Mouse (Mus musculus) myocyte (in vitro differentiated cells): ENCODE measurements around the gene Hrct1. TPM values are rescaled to one million over a fixed set of nuclear protein-coding genes. Genes with fewer than 3 reads are reported as not detected.

Source experiments
- H3K27me3 ChIP-seq: one replicate; pipeline ENCODE4 v1.6.1; 2011; ENCODE audit not compliant: control insufficient read depth, insufficient read depth, insufficient read length
- H3K36me3 ChIP-seq: one replicate; pipeline ENCODE4 v1.6.1; 2011; ENCODE audit not compliant: control insufficient read depth, insufficient read depth
- H3K4me2 ChIP-seq: one replicate; pipeline ENCODE4 v1.6.1; 2011; ENCODE audit warnings: low read depth, control low read depth
- H3K4me3 ChIP-seq: one replicate; pipeline ENCODE4 v1.5.1; 2011; ENCODE audit warnings: mild to moderate bottlenecking, control low read depth, moderate library complexity
- H3K79me2 ChIP-seq: one replicate; pipeline ENCODE4 v1.6.1; 2011; ENCODE audit not compliant: control insufficient read depth, insufficient read depth
- H3ac ChIP-seq: one replicate; pipeline ENCODE4 v1.6.1; 2011; ENCODE audit not compliant: control insufficient read depth, insufficient read length
- CEBPB ChIP-seq: IDR thresholded peaks from 2 replicates; pipeline ENCODE4 v1.6.1; 2011; ENCODE audit warnings: mild to moderate bottlenecking, moderate library complexity; ENCODE audit not compliant: poor library complexity, insufficient read depth, severe bottlenecking
- E2F4 ChIP-seq: IDR thresholded peaks from one replicate; pipeline ENCODE4 v1.6.1; 2011; ENCODE audit warnings: mild to moderate bottlenecking, control low read depth, moderate library complexity; ENCODE audit not compliant: insufficient read depth
- MAX ChIP-seq: IDR thresholded peaks from one replicate; pipeline ENCODE4 v1.6.1; 2011; ENCODE audit warnings: low read depth, mild to moderate bottlenecking, control low read depth
- MYOD1 ChIP-seq, 3 experiments: IDR thresholded peaks; one replicate each; pipeline ENCODE4 v1.6.1; 2011; ENCODE audit warnings: control low read depth in 2 of 3, low read depth in 2 of 3, mild to moderate bottlenecking in 2 of 3, moderate library complexity in 1 of 3; ENCODE audit not compliant: insufficient read length in 2 of 3, control insufficient read depth in 1 of 3
- MYOG ChIP-seq, 3 experiments: IDR thresholded peaks; one replicate each; pipeline ENCODE4 v1.6.1; 2011; ENCODE audit warnings: control low read depth in 2 of 3, low read depth in 2 of 3, mild to moderate bottlenecking in 2 of 3; ENCODE audit not compliant: insufficient read length in 2 of 3, control insufficient read depth in 1 of 3, insufficient read depth in 1 of 3
- POLR2A ChIP-seq: IDR thresholded peaks from one replicate; pipeline ENCODE4 v1.6.1; 2011; ENCODE audit warnings: low read depth, mild to moderate bottlenecking, control low read depth, moderate library complexity; ENCODE audit not compliant: insufficient read length
- POLR2AphosphoS2 ChIP-seq: IDR thresholded peaks from one replicate; pipeline ENCODE4 v1.6.1; 2011; ENCODE audit warnings: low read depth, control low read depth; ENCODE audit not compliant: insufficient read length
- REST ChIP-seq: IDR thresholded peaks from one replicate; pipeline ENCODE4 v1.6.1; 2011; ENCODE audit warnings: mild to moderate bottlenecking, control low read depth, moderate library complexity; ENCODE audit not compliant: insufficient read depth, insufficient read length
- SRF ChIP-seq: IDR thresholded peaks from one replicate; pipeline ENCODE4 v1.6.1; 2011; ENCODE audit warnings: low read depth; ENCODE audit not compliant: control insufficient read depth, insufficient read length
- TCF12 ChIP-seq: IDR thresholded peaks from one replicate; pipeline ENCODE4 v1.6.1; 2011; ENCODE audit warnings: mild to moderate bottlenecking, control low read depth; ENCODE audit not compliant: poor library complexity, insufficient read depth, severe bottlenecking
- TCF3 ChIP-seq: IDR thresholded peaks from one replicate; pipeline ENCODE4 v1.6.1; 2011; ENCODE audit warnings: low read depth, control low read depth; ENCODE audit not compliant: insufficient read length
- USF1 ChIP-seq: IDR thresholded peaks from one replicate; pipeline ENCODE4 v1.6.1; 2011; ENCODE audit warnings: low read depth, mild to moderate bottlenecking, control low read depth, moderate library complexity
- polyA plus RNA-seq: library from polyadenylated mRNA; unstranded; fragments of >200 nt; fragmentation: generic; extraction: Trizol; gene quantifications from one replicate; pipeline ENCODE4 v1.2.1, GENCODE M21; 2012; ENCODE audit warnings: missing spikeins

Hrct1 gene
- polyA plus RNA-seq, 1 experiment, result 0.78 TPM

DNA sequence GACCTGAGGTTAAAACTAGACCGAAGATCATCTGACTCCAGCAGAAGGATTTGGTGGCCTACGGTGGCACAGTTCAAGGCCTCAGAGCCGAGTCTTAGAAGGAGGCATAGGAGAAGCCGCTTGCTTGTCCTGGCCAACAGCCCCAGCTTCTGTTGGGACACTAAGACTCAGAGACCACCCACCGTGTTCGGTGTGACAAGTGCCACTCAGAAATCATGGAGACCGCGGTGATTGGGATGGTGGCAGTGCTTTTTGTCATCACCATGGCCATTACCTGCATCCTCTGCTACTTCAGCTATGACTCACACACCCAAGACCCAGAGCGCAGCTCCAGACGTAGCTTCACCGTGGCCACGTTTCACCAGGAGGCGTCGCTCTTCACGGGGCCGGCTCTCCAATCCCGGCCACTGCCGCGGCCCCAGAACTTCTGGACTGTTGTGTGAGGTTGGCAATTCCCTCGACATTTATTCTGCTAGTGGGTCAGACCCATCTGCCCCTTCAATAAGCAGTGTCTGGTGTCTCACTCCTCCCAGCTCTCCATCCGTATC is 3.8 kb downstream of the Hrct1 start:
- H3K79me2 ChIP-seq, result no peaks in the 10 kb centered on the region

DNA sequence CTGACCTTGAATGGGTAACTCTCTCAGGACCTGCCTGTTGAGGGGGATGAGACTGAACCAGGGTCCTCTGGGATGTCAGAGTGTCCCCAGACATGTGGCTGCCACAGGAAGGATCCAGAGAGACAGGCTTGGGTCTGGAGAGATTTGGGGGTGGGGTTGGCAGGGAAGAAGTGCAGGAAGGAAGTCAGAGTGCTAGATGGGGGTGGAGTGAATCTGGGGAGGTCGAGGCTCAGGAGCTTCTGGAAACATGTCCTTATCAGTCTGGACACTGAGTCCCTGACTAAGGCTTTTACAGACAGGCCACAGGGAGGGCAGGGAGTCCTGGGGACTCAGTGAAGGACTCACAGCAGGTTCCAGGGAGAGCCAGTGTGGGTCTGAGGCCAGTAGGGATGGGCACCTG is 5.2 kb downstream of the Hrct1 start:
- no peaks in the 10 kb centered on the region for H3K27me3 ChIP-seq
- H3K36me3 ChIP-seq, result no peaks in the 10 kb centered on the region
- no peak for TF ChIP-seq CEBPB
- no peak for TF ChIP-seq E2F4
- no peak for TF ChIP-seq MYOG (IDR thresholded peaks at IDR 0.05; ENCODE audit: control insufficient read depth in 1 of 3, insufficient read depth in 1 of 3, insufficient read length in 2 of 3, low read depth in 2 of 3)
- no peak for TF ChIP-seq USF1
- no peak for TF ChIP-seq TCF3
- no peak for TF ChIP-seq POLR2A
- no peak for TF ChIP-seq MAX
- no peak overlapping the region for H3K4me3 ChIP-seq
- H3K79me2 ChIP-seq, result no peaks in the 10 kb centered on the region
- H3ac ChIP-seq, result no peak overlapping the region
- H3K4me2 ChIP-seq, result no peak overlapping the region

More for the DNA sequence above, 3.8 kb downstream of the Hrct1 start:
- Histone ChIP-seq H3K27me3 (no peaks in the 10 kb centered on the region), H3ac (no peak overlapping the region), H3K4me2 (no peak overlapping the region), H3K4me3 (no peak overlapping the region), H3K36me3 (no peaks in the 10 kb centered on the region)
- TF ChIP-seq CEBPB, result no peak
- no peak for TF ChIP-seq TCF3
- no peak for TF ChIP-seq POLR2A
- TF ChIP-seq MAX, result no peak
- TF ChIP-seq E2F4, result no peak
- no peak for TF ChIP-seq SRF
- no peak for TF ChIP-seq MYOG (IDR thresholded peaks at IDR 0.05; ENCODE audit: control insufficient read depth in 1 of 3, insufficient read depth in 1 of 3, insufficient read length in 2 of 3, low read depth in 2 of 3)
- TF ChIP-seq REST, result no peak
- no peak for TF ChIP-seq POLR2AphosphoS2

DNA sequence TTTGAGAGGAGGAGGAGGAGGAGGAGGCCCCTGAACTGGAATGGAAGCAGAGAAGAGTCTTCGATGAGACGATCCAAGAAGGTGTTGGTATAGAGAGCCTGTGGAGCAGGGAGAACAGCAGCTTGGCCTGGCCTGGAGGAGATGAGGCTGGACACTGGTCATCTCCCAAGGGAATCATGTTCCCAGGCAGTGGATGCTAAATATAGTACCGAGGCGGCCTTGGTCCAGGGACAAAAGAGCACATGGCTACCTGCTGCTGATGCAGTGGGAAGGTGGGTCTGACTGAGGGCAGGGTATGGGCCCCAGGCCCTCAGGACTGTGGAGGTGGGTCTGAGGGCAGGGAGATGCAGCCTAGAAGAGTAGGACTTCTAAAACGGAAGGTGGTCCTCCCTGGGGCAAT is 6.2 kb downstream of the Hrct1 start:
- no peak overlapping the region for H3K4me2 ChIP-seq
- H3ac ChIP-seq, result no peak overlapping the region
- no peaks in the 10 kb centered on the region for H3K79me2 ChIP-seq
- H3K36me3 ChIP-seq, result no peaks in the 10 kb centered on the region
- TF ChIP-seq MYOD1 (IDR thresholded peaks at IDR 0.05; ENCODE audit: control insufficient read depth in 1 of 3, insufficient read length in 2 of 3, low read depth in 2 of 3) (no peak), SRF (no peak), MYOG (IDR thresholded peaks at IDR 0.05; ENCODE audit: control insufficient read depth in 1 of 3, insufficient read depth in 1 of 3, insufficient read length in 2 of 3, low read depth in 2 of 3) (no peak), E2F4 (no peak), POLR2AphosphoS2 (no peak), USF1 (no peak), POLR2A (no peak), MAX (no peak), REST (no peak), TCF3 (no peak), TCF12 (no peak), CEBPB (no peak)
- H3K4me3 ChIP-seq, result no peak overlapping the region
- H3K27me3 ChIP-seq, result no peaks in the 10 kb centered on the region

DNA sequence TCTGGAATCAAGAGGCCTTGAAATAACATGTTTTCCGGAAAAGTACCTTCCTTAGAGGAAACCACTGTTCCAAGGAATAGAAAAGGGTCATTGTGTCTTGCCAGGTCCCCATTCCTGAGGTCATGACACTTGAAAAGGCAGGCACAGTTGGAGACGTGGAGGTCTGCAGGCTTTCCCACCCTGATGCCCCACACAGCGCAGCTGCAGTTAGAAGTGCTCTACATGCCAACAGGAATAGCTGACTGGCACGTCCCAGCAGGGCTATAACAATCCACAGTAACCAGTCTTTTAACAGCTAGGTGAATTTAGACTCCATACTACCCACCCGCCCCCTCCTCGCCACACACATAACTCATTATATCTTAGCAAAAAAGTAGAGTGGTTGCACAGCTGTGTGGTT is 10.2 kb downstream of the Hrct1 start:
- TF ChIP-seq POLR2A (no peak), TCF12 (no peak), POLR2AphosphoS2 (no peak), SRF (no peak), E2F4 (no peak), MYOD1 (IDR thresholded peaks at IDR 0.05; ENCODE audit: control insufficient read depth in 1 of 3, insufficient read length in 2 of 3, low read depth in 2 of 3) (no peak), MAX (no peak)
- H3K4me2 ChIP-seq, result no peak overlapping the region
- no peaks in the 10 kb centered on the region for H3K27me3 ChIP-seq

DNA sequence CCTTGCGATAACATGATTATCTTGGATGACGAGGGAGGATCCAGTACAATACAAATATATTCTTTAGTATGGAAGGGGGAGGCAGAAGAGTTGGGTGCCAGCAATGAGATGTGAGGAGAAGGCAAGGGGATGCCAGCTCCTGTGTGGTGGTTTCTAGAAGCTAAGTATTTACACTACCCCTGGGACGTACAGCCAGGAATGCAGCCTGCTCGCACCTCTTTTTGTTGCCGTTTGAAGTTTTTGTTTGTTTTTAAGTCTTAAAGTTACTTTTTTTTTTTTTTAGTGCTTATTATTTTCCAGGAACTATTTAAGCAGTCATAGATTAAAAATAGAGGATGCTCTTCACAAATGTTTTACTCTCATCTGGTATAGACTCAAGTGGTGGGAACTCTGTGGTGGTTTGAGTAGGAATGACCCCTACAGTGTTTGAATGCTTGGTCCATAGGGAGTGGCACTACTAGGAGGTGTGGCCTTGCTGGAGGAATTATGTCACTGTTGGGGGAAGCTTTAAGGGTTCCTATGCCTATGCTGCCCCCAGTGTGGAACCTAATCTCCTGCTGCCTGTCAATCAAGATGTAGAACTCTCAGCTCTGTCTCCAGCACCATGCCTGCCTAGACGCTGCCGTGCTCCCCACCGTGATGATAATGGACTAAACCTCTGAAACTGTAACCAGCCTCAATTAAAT is 12.1 kb downstream of the Hrct1 start:
- TF ChIP-seq REST (no peak), MYOG (IDR thresholded peaks at IDR 0.05; ENCODE audit: control insufficient read depth in 1 of 3, insufficient read depth in 1 of 3, insufficient read length in 2 of 3, low read depth in 2 of 3) (no peak), USF1 (no peak), SRF (no peak), MYOD1 (IDR thresholded peaks at IDR 0.05; ENCODE audit: control insufficient read depth in 1 of 3, insufficient read length in 2 of 3, low read depth in 2 of 3) (no peak), CEBPB (no peak), POLR2AphosphoS2 (no peak), TCF12 (no peak), E2F4 (no peak), MAX (no peak), POLR2A (no peak), TCF3 (no peak)
- H3K79me2 ChIP-seq, result no peaks in the 10 kb centered on the region
- H3K27me3 ChIP-seq, result no peaks in the 10 kb centered on the region
- no peak overlapping the region for H3ac ChIP-seq
- no peak overlapping the region for H3K4me2 ChIP-seq
- H3K4me3 ChIP-seq, result no peak overlapping the region
- no peaks in the 10 kb centered on the region for H3K36me3 ChIP-seq

More for the DNA sequence above, 10.2 kb downstream of the Hrct1 start:
- Histone ChIP-seq H3K79me2 (no peaks in the 10 kb centered on the region), H3K36me3 (no peaks in the 10 kb centered on the region), H3K4me3 (no peak overlapping the region), H3ac (no peak overlapping the region)
